Mouse (Mus musculus) left cerebral cortex, postnatal 10 days (tissue): ENCODE measurements around the gene Zmiz1. TPM values are rescaled to one million over a fixed set of nuclear protein-coding genes. Genes with fewer than 3 reads are reported as not detected.

Source experiments
- DNase-seq, 2 experiments: peaks; one replicate each; pipeline ENCODE4 v3.0.0; 2021 to 2022; ENCODE audit warnings: low spot score in 2 of 2, mixed read lengths in 1 of 2; ENCODE audit errors: extremely low spot score in 1 of 2
- intact Hi-C: fragments of 180-260 bp; cut with DNase I; formaldehyde crosslinking; loops from one replicate; pipeline ENCODE4 v1.15.1; 2025
- total RNA-seq, 2 experiments: library from RNA; stranded (reverse); gene quantifications; 2 replicates each; pipeline ENCODE4 v1.2.3; 2021

Gene Zmiz1
- total RNA-seq, 2 experiments from 2014 or later = 105 to 106 TPM

GRCm38 (mm10) chr14:25588946-25589937, 130.3 kb downstream of the Zmiz1 start:
- DNase-seq = no peak
- intact Hi-C loops = no loop called here

- intact Hi-C loops = no loop called here
- no peak for DNase-seq
Observed at GRCm38 (mm10) chr14:25591000-25591399, 132.0 kb downstream of the Zmiz1 start.

GRCm38 (mm10) chr14:25591426-25591825, 132.4 kb downstream of the Zmiz1 start:
- intact Hi-C loops = no loop called here
- no peak for DNase-seq

GRCm38 (mm10) chr14:25592522-25592921, 133.5 kb downstream of the Zmiz1 start:
- intact Hi-C loops = no loop called here

GRCm38 (mm10) chr14:25593876-25594275, 134.9 kb downstream of the Zmiz1 start:
- intact Hi-C loops = no loop called here
- no peak for DNase-seq

More at GRCm38 (mm10) chr14:25592522-25592921, 133.5 kb downstream of the Zmiz1 start:
- DNase-seq = no peak

- no peak for DNase-seq
- intact Hi-C loops = no loop called here
Observed at GRCm38 (mm10) chr14:25594611-25595010, 135.6 kb downstream of the Zmiz1 start.

GRCm38 (mm10) chr14:25598960-25599359, 140.0 kb downstream of the Zmiz1 start:
- intact Hi-C loops = no loop called here
- DNase-seq = no peak

GRCm38 (mm10) chr14:25599934-25600333, 140.9 kb downstream of the Zmiz1 start:
- intact Hi-C loops = no loop called here
- DNase-seq = no peak

- intact Hi-C loops = no loop called here
- no peak for DNase-seq
Observed at GRCm38 (mm10) chr14:25600358-25600757, 141.4 kb downstream of the Zmiz1 start.

- DNase-seq = no peak
- intact Hi-C loops = no loop called here
Observed at GRCm38 (mm10) chr14:25600951-25601350, 142.0 kb downstream of the Zmiz1 start.

- intact Hi-C loops = no loop called here
- no peak for DNase-seq
Observed at GRCm38 (mm10) chr14:25602018-25602417, 143.0 kb downstream of the Zmiz1 start.

GRCm38 (mm10) chr14:25604395-25605142, 145.6 kb downstream of the Zmiz1 start:
- intact Hi-C loops = no loop called here
- no peak for DNase-seq

GRCm38 (mm10) chr14:25606372-25607140, 147.6 kb downstream of the Zmiz1 start:
- peak in 1 of 2 experiments; percentile 88 for DNase-seq
- intact Hi-C loops = no loop called here

- intact Hi-C loops = no loop called here
- peak in 1 of 2 experiments; percentile 79 for DNase-seq
Observed at GRCm38 (mm10) chr14:25607141-25607967, 148.4 kb downstream of the Zmiz1 start.

GRCm38 (mm10) chr14:25607968-25608491, 149.0 kb downstream of the Zmiz1 start:
- intact Hi-C loops = no loop called here
- peak in 1 of 2 experiments; percentile 76 for DNase-seq

GRCm38 (mm10) chr14:25608618-25609017, 149.6 kb downstream of the Zmiz1 start:
- intact Hi-C loops = no loop called here
- DNase-seq = no peak

GRCm38 (mm10) chr14:25609355-25609754, 150.4 kb downstream of the Zmiz1 start:
- intact Hi-C loops = no loop called here
- DNase-seq = peak in 1 of 2 experiments; percentile 39
